Mouse (Mus musculus) left cerebral cortex, adult 11 months (tissue): ENCODE measurements around the gene Traf2.
A peak's percentile ranks its signal among the peaks of the same experiment; 100 is the strongest.

Source experiments
- DNase-seq: peaks from one replicate; pipeline ENCODE4 v3.0.0; 2022; ENCODE audit warnings: low spot score

Traf2 gene

DNA sequence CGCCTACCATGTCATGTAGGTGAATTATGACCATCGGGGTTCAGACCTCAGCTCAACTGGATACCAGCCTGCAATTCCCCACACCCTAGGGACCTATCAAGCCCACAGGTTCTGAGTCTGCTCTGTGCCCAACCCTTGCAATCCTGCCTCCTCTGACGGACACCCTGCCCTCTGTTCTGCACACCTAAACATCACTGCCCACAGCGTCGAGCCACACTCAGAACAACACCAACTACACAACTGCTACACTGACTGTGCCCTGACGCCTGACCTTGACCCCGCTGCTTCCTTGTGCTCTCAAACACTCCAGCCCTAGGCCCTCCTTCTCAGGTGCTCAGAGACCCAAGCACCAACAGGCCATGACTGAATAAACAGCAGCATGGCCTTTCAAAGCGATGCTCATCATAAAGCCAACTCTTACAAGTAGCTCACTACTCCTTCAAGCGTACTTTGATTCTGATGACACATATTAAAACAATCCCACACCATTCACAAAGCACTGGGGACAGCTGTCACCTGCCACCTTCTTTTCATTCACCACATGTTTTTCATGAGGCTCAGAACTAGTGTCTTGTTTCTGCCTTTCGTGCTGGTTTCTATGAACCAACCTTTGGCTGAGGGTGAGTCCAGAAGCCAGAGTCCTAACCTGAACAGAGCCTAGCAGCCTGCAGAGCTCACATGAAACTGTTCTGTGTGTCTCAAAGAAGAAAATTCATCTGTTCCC is 4.9 kb downstream of the Traf2 start:
- DNase-seq: no peak

DNA sequence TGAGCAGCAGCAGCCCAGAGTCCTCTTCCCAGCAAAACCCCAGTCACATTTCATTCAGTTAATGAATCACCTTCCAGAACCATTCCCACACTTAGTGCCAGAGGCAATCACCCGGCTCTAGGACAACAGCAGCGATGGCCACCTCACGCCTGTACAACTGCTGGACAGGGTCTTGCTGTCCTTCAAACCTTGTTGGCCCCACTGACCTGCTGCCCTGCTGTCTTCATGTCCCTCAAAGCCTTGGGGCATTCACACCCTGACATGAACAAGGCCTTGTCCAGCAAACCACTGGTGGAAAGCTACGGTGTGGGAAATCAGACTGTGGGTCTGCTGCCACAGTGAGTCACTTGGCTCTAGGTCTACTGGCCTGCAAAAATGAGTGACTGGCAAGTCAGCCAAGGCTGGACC is 6.2 kb downstream of the Traf2 start:
- DNase-seq: no peak

DNA sequence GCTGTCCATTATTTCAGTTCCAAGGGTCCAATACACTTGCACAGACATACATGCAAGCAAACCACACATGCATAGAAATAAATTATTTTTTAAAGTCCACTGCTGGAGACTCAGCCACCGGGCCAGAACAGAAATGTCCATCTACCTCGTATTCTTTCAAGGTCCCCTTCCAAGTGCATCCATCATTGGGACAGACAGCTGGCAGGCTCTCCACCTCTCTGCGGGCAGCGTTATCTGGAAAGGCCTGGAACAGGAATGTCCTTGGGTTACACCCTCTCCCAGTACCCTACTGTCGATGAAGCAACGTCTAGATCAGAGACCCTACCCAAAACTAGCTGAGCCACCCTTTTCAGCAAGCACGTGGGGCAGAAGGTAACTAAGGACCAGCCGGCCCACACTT is 10.2 kb downstream of the Traf2 start:
- DNase-seq: no peak

DNA sequence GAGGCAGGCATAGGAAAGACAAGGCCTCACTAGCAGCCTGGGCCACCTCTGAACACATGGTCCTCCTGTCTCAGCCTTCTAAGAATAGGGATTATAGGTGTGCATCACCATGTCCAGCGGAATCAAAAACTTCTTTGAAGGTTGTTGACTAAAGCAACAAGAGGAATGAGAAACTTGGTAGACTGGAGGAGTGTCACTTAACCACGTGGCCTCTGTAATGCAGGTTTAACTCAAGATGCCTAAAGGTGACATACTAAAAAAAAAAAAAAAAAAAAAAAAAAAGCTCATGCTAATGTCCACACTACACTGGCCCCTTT is 11.9 kb downstream of the Traf2 start:
- DNase-seq: no peak

DNA sequence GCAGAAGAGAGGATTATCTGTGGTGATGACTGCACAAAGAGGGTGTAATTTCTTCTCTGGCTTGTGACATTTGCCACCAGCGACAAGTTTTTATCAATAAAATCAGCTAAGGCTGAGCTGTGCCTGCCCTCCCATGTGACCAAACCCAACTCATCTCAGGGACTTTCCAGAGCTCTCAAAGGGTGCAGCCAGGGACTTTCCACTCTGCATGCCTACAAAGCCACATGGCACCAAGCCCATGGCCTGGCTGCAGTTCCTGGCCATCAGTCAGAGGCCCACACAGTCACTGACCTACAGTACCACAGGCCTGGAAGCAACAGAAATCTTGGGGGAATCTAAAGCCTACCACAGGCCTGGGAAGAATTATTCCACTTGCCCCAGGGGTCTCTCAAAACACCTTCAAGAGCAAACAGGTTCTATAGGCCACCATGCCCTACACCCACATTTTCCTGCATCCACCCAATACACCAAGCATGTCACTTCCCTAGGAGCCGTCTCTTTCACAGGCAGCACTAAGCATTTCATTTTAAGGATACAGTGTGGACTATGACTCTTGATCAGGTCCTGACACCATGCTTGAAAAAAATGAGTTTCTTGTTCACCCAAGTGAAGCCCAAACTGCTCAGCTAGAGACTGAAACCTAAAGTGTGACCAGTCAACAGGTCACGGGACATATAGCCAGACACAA is 12.4 kb downstream of the Traf2 start:
- DNase-seq: peak; percentile 42

DNA sequence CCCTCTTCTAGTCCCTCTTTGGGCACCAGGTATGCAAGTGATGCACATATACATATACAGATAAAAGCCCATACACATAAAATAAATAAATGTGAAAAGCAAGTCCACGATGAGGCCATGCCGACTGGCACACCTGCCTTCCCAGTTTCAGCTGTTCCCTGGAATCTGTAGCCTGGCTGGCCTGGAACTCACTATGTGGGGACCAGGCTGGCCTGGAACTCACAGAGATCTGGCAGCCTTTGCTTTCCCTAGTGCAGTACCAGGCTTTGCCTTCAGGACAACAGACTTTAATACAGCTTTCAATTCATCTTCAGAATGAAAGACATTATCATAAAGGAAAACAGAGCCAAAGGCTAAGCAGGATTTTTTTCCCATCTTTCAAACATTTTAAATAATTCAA is 13.0 kb downstream of the Traf2 start:
- no peak for DNase-seq

DNA sequence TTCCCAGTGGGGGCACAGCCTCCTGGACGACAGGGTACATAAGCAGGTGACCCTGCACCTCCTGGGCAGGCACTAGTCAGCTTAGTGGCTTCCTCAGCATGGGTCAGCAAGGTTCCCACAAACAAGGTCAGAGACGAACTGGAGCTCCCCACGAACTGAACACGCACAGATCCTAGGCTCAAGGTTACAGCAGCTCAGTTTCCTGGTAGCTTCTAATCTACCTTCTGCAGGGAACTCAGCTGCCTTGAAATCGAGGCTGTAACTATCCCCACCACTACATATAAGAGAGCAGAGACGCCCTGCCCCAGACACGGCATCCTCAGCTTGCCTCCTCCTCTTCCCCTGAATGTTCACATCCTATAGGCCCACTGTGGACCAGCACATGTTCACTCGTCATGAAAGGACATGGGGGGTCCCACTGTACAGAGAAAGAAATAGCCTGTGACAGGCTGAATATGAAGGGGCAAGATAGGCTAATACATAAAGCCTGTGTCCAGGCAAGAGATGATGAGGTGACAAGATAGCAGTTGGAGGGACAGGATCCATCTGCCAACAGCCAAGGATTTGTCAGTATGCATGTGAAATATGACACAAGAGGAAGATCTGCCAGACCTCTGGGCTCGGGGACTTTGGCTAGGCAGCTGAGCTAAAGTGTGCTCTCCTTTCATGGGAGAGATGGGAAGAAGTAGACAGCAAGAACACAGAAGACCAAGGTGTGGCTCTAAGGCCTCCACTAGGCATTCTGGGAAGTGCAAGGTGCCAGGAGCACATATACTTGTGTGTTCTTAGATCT is 20.0 kb downstream of the Traf2 start:
- no peak for DNase-seq

DNA sequence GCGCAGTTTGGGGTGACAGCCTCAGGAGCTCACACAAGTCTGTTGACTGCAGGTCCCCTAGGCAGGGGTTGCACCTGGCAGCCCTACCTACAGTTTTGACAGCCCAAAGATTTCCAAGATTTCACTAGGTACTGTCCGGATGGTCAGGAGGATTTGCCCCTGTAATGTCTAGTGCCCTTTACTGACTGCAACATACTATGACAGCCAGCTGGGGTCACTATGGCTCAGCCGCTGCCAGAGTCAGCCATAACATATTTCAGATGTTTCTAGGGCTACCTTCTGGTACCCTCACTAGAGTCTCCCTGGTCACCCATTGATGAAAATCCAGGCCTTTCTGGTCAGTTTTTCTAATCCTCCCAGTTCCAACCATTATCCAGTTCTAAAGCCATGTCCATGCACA is 36.8 kb downstream of the Traf2 start:
- DNase-seq: no peak

DNA sequence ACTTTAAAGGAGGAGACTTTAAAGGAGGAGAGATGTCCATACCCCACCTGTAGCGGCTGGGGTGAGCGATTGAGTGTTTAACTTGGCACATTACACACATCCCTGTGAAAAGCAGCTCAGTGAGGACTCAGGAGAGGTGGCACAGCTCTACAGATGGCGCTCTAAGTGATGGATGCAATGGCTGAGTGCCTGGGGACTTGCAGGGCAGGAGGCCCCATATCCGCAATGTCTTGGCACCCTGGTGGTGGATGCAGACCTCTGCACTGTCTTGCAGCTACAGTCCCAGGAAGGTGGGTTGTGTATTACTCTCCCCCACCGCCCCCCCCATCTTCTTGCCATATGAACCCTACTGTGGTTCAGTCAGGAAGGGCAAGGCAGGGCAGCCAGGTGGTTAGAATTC is 39.8 kb downstream of the Traf2 start:
- no peak for DNase-seq

DNA sequence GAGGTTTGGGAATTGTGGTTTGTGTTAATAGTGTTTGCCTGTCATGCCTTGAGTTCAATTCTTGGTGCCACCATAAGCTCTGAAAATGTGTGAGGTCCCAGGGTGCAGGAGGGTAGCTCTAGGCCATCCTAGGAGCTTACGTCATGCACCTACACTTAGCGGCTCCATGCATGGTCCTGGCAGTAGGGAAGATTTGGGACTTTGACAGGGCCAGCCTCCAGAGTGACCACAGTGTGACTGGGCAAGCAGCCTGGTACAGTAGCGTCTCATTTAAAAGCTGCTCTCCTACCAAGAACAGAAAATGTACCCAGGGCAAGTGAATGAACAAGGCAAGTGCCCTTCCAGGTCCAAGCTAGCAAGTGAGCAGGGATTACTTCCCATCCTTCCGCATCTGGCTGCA is 40.9 kb downstream of the Traf2 start:
- DNase-seq: no peak

DNA sequence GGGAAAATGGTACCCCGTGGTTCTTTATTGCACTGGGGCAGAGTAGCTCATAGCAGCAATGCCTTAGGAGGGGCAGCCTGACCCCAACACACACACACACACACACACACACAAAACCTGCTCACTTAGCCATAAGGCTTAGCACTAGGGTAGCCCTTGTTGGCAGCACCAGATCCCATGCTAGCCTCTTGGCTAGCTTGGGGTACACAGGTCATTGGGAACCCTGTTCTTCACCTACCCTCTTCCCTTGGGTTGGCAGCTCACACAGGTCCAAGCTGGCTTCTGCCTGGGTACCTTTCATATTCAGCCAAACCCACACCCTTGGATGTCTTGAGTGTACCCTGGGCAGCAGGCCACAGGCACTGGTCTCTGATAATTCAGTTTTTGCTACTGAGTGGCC is 41.7 kb downstream of the Traf2 start:
- DNase-seq: no peak

DNA sequence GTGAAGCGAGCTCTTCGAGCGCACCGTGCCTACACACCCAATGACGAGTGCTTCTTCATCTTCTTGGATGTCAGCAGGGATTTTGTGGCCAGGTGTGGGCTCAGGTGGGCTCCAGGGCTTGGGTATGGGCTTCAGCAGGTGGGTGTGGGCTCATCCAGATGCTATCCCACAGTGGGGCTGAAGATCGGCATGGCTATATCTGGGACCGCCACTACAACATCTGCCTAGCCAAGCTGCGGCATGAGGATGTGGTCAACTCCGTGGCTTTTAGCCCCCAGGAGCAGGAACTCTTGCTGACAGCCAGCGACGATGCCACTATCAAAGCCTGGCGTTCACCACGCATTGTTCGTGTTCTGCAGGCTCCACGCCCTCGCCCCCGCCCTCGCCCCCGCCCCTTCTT is 42.2 kb downstream of the Traf2 start:
- no peak for DNase-seq

DNA sequence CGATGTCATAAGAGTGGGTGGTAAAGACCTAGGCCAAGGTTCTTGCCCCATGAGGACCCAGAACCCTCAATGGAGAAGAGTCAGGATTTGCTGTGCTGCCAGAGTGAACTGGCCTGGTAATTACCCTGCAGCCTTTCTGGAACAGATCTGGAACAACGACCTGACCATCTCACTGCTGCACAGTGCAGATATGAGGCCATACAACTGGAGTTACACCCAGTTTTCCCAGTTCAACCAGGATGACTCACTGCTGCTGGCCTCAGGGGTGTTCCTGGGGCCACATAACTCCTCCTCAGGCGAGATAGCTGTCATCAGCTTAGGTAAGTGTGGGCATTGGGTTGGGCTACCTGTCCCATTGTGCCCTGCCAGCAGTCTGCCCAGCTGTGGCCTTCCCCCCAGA is 44.0 kb downstream of the Traf2 start:
- DNase-seq: no peak

DNA sequence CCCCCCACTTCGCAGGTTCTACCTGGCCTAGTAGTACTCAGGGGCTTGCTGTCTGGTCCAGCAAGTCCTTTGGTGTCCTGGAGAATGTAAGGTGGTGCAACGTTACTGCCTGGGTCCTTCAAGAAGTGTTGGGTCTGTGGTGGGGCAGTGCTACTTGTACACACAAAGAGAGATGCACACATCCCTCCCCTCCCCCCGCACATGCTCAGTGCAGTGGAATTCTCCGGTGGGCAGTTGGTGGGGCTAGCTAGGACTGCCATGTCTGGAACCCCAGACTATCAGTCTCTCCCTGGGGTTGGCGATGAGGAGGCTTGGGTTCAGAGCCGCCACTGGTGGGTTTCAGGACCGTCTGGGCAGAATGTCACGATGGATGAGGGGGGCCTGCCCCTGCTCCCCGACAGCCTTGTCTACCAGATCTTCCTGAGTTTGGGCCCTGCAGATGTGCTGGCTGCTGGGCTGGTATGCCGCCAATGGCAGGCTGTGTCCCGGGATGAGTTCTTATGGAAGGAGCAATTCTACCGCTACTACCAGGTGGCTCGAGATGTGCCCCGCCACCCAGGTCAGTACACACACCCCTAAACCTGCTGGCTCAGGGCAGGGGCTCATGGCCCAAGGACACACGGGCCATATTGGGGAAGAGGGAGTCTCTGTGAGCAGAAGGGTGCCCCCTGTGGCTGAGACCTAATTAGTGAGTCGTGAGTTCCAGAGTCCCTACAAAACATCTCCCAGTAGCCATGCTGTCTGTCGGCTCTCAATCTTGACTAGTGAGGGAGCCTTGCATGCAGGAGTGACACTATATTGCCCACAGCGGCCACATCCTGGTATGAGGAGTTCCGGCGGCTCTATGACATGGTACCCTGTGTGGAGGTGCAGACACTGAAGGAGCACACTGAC is 44.9 kb downstream of the Traf2 start, which contains the start of gene C8g:
Gene C8g (minus strand): TSS at position 127 of the 894 bp plus-strand sequence.
- DNase-seq: no peak

DNA sequence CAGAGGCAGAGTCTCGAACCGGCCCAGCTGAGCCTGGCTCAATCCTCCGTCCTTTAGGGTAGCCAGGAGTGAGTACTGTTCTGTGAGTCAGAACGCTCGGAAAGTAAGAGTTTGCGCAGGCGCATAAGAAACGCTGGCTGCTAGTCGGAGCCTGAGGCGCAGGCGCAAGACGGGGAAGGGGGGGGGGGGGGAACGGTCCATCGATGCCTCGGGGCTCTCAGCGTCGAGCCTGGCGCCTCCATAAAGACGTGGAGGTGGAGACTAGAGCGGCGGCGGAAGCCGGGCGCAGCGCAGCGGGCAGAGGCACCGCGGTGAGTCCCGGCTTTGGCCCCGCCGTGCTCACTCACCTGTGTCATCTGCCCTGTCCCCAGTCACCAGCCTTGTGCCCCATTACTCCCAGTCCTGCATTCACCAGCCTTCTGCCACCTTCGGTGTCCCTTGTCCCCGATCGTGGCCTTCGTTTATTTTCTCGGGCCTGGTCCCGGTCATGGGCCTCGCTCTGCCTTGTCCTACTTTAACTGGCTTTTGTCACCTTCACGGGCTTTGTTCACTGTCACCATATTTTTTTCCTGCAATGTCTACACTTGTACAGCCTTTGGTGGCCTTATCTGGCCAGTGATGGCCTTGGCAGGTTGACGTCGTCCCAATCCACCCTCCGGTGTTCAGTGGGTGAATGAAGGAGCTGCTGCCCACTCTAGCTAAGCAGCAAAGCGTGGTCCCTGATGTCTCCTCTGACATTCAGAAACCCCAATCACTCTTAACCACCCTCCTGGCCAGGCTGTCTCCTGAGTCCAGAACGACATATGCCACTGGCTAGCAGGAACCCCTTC is 45.9 kb downstream of the Traf2 start, which contains the start of gene Fbxw5:
Gene Fbxw5 (plus strand): TSS at position 175 of the 830 bp plus-strand sequence.
- peak; percentile 77 for DNase-seq

DNA sequence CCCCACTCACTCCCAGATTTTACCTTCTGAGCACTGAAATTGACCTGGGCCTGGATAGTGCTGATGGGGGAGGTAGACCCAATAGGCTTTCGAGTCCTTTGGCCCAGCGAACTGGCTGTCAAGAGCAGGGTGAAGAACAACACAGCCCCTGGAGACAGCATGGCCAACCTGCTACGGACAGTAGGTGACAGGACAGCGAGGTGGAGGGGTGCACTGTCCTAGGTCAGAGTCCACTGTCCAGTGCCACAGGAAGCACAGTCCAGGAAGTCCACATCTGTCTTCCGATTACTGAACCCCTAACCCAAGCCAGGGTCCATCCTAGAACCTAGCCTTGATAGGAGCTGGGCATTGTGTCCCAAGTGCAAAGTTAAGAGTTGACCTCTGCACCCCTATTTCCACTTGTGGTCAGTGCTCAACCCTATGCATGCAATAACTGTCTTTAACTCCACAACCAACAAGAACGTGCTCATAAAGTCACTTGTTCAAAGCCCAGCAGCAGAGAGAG is 46.6 kb downstream of the Traf2 start:
- DNase-seq: no peak

DNA sequence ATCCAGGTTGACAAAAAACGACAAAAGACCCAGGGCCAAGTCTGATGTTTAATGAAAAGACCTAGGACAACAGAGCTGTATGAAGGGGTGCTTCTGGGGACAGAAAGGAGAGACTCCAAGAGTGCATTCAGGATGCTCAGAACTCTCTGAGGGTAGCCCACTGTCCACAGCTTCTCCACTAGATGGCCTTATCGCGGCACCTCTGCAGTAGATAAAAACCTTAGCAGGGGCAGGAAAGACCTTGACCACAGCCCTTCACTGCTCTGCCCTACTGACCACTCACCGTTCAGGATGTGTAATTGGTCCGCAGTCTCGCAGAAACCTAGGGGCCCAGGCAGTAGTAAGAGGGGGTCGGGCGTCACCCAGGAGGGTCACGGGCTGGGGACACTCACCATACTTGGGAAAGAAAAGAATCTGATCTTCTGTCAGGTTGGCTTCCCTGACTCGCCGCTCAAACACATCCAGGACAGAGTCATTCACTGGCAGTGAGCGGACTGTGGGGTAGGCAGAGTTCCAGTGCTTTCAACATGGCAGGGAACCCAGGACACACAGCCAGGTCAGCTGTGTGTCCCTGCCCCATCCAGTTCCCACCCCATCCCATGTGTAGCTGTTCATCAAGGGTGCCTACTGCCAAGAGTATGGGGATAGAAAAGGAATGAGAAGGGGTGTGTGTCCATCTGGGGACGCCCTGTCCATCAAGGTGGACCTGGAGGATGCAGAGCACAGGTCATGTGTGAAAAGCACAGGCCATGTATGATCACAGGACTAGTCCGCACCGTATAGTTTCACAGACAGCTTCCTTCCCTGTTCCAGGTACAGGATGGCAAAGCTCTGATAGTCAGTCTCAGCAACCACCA is 47.9 kb downstream of the Traf2 start:
- DNase-seq: no peak

DNA sequence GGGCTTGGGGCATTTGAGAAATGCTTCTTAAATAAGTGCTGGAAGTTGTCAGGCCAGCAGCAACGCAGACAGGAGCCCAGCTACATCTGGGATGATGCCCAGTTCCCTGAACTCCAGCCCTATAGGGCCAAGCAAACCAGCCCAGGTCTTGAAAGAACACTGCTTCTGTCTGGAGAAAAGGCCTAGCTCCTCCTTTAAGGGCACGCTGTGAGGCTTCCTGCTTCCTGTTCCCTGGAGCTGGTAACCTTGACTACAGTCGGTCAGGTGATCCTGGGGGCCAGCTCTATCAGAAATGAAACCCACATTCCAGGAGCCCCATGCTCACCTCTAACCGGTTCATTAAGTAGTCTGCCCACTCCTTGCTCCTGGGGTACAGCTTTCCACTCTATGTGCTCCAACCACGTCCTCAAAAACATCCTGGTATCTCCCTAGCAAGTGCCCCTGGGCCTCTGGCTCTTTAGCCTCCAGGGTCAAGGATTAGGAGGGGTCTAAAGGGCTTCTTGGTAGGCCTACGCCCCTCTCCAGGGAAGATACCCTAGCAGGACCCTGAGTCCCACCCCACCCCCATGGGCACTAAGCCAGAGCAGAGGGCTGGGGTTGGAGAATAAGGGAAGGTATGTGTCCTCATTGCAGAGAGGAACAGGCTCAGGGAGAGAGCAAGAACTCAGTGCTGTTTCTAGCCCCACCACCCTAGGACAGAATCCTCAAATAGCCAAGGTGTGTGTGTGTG is 48.7 kb downstream of the Traf2 start:
- no peak for DNase-seq

DNA sequence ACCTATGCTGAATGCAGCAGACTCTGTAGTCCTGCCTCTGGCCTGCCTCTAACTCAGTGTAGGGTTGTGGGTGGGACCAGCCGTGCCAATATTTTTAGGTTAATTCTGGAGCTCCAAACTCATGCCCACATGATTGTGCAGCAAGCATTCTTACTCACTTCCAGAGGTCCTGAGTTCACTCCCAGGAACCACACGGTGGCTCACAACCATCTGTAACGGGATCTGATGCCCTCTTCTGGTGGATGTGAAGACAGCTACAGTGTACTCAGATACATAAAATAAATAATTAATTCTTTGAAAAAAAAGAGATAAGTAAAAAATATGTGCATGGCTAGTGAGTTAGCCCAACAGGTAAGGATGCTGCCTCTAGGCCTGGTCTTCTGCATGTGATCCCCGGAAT is 50.3 kb downstream of the Traf2 start:
- DNase-seq: no peak
